Mouse (Mus musculus) liver, embryonic 13.5 days (tissue): ENCODE results near the gene Noa1. TPM values are rescaled to one million over a fixed set of nuclear protein-coding genes. Genes with fewer than 3 reads are reported as not detected.

ENCODE experiments used
- ATAC-seq: fragments of 200-750 bp; cut with Nextera tagmentation; 2 replicates; pipeline ENCODE4 v1.8.0; 2017; ENCODE audit warnings: low read depth, mild to moderate bottlenecking, moderate number of reproducible peaks, moderate library complexity
- DNase-seq: peaks from one replicate; pipeline ENCODE4 v3.0.0; 2022
- H3K27ac ChIP-seq: fragments of 300-500 bp; sonication (generic); 2 replicates; pipeline ENCODE4 v1.5.1; 2015; ENCODE audit warnings: moderate library complexity, mild to moderate bottlenecking, inconsistent platforms
- H3K27me3 ChIP-seq: fragments of 300-500 bp; sonication (generic); 2 replicates; pipeline ENCODE4 v1.6.1; 2015; ENCODE audit warnings: mild to moderate bottlenecking, inconsistent platforms
- H3K36me3 ChIP-seq: fragments of 300-500 bp; sonication (generic); 2 replicates; pipeline ENCODE4 v1.6.1; 2015; ENCODE audit warnings: mild to moderate bottlenecking, inconsistent platforms
- H3K4me1 ChIP-seq: fragments of 300-500 bp; sonication (generic); replicated peaks from 2 replicates; pipeline ENCODE4 v1.6.1; 2015; ENCODE audit warnings: inconsistent platforms
- H3K4me2 ChIP-seq: fragments of 300-500 bp; sonication (generic); 2 replicates; pipeline ENCODE4 v1.6.1; 2015; ENCODE audit warnings: inconsistent platforms, mild to moderate bottlenecking, moderate library complexity
- H3K4me3 ChIP-seq: fragments of 300-500 bp; sonication (generic); replicated peaks from 2 replicates; pipeline ENCODE4 v1.5.1; 2015; ENCODE audit warnings: mild to moderate bottlenecking, inconsistent platforms
- H3K9ac ChIP-seq: fragments of 300-500 bp; sonication (generic); 2 replicates; pipeline ENCODE4 v1.6.1; 2015; ENCODE audit warnings: mild to moderate bottlenecking, inconsistent platforms
- H3K9me3 ChIP-seq: fragments of 300-500 bp; sonication (generic); replicated peaks from 2 replicates; pipeline ENCODE4 v1.6.1; 2016; ENCODE audit warnings: inconsistent platforms
- WGBS: fragments of 180-500 bp; shearing (Covaris S2); methylation state at CpG from one replicate; pipeline ENCODE4 v1.1.7; 2015; ENCODE audit not compliant: insufficient replicate concordance; 5-methylcytosine and 5-hydroxymethylcytosine counted together
- polyA plus RNA-seq: library from polyadenylated mRNA; unstranded; fragments of >200 nt; fragmentation: Nextera tagmentation; extraction: Ambion mirVana; gene quantifications from 2 replicates; pipeline ENCODE4 v1.2.1, GENCODE M21; 2015

Gene Noa1
- polyA plus RNA-seq, 1 experiment from 2014 or later, result 30.1 TPM

GRCm38 (mm10) chr5:77286904-77287303, 23.0 kb downstream of the Noa1 start:
- peaks cover 60% of the 10 kb centered on the region for H3K36me3 ChIP-seq
- ATAC-seq, result no peak

GRCm38 (mm10) chr5:77285685-77286084, 24.2 kb downstream of the Noa1 start:
- Histone ChIP-seq H3K4me2 (no peak overlapping the region), H3K9me3 (no peaks in the 10 kb centered on the region), H3K4me1 (no peaks in the 10 kb centered on the region), H3K9ac (no peak overlapping the region), H3K4me3 (no peak overlapping the region), H3K27ac (no peak overlapping the region), H3K36me3 (peaks cover 62% of the 10 kb centered on the region), H3K27me3 (no peaks in the 10 kb centered on the region)
- ATAC-seq (no peak), DNase-seq (no peak)
- 73% methylated on average over 7 of the region's 7 CpGs for WGBS

More at GRCm38 (mm10) chr5:77286904-77287303, 23.0 kb downstream of the Noa1 start:
- no peak overlapping the region for H3K9ac ChIP-seq
- no peak for DNase-seq
- H3K27ac ChIP-seq, result no peak overlapping the region
- 73% methylated on average over 5 of the region's 5 CpGs for WGBS
- H3K4me2 ChIP-seq, result no peak overlapping the region
- H3K9me3 ChIP-seq, result no peaks in the 10 kb centered on the region
- H3K27me3 ChIP-seq, result no peaks in the 10 kb centered on the region
- no peak overlapping the region for H3K4me3 ChIP-seq
- no peaks in the 10 kb centered on the region for H3K4me1 ChIP-seq

GRCm38 (mm10) chr5:77282242-77282641, 27.6 kb downstream of the Noa1 start:
- Histone ChIP-seq H3K4me1 (0 out of 2 replicates have a peak, but pooled peaks cover under 1% of the 10 kb centered on the region), H3K4me2 (no peak overlapping the region), H3K27ac (no peak overlapping the region), H3K4me3 (no peak overlapping the region), H3K9ac (no peak overlapping the region), H3K27me3 (no peaks in the 10 kb centered on the region), H3K9me3 (no peaks in the 10 kb centered on the region), H3K36me3 (peaks cover 61% of the 10 kb centered on the region)
- 79% methylated on average over 9 of the region's 9 CpGs for WGBS
- ATAC-seq, result no peak
- no peak for DNase-seq

- Histone ChIP-seq H3K27me3 (no peaks in the 10 kb centered on the region), H3K4me1 (peaks cover 4% of the 10 kb centered on the region; the same call in 1 of the 2 replicates), H3K36me3 (peaks cover 66% of the 10 kb centered on the region), H3K9me3 (no peaks in the 10 kb centered on the region), H3K9ac (no peak overlapping the region), H3K27ac (no peak overlapping the region), H3K4me3 (no peak overlapping the region), H3K4me2 (no peak overlapping the region)
- ATAC-seq, result no peak
- DNase-seq, result no peak
- 81% methylated on average over 20 of the region's 20 CpGs for WGBS
Observed at GRCm38 (mm10) chr5:77281518-77282174, 28.2 kb downstream of the Noa1 start.

GRCm38 (mm10) chr5:77277204-77277603, 32.7 kb downstream of the Noa1 start:
- ATAC-seq (no peak), DNase-seq (no peak)
- H3K4me2 ChIP-seq, result no peak overlapping the region
- H3K36me3 ChIP-seq, result peaks cover 81% of the 10 kb centered on the region
- H3K4me3 ChIP-seq, result no peak overlapping the region
- no peaks in the 10 kb centered on the region for H3K27me3 ChIP-seq
- 65% methylated on average over 6 of the region's 6 CpGs for WGBS
- H3K9me3 ChIP-seq, result no peaks in the 10 kb centered on the region
- peaks cover 22% of the 10 kb centered on the region for H3K4me1 ChIP-seq
- H3K27ac ChIP-seq, result no peak overlapping the region
- H3K9ac ChIP-seq, result no peak overlapping the region

GRCm38 (mm10) chr5:77275950-77276349, 33.9 kb downstream of the Noa1 start:
- Histone ChIP-seq H3K4me3 (no peak overlapping the region), H3K4me2 (no peak overlapping the region), H3K27ac (no peak overlapping the region), H3K9me3 (no peaks in the 10 kb centered on the region), H3K27me3 (no peaks in the 10 kb centered on the region), H3K4me1 (peaks cover 23% of the 10 kb centered on the region), H3K9ac (no peak overlapping the region), H3K36me3 (peaks cover 76% of the 10 kb centered on the region)
- ATAC-seq (no peak), DNase-seq (peak; percentile 18)
- 87% methylated on average over 5 of the region's 5 CpGs for WGBS

- no peak overlapping the region for H3K4me3 ChIP-seq
- DNase-seq (no peak), ATAC-seq (no peak)
- H3K36me3 ChIP-seq, result peaks cover 81% of the 10 kb centered on the region
- no peaks in the 10 kb centered on the region for H3K9me3 ChIP-seq
- H3K9ac ChIP-seq, result no peak overlapping the region
- 56% methylated on average over 7 of the region's 7 CpGs for WGBS
- H3K27ac ChIP-seq, result no peak overlapping the region
- no peaks in the 10 kb centered on the region for H3K27me3 ChIP-seq
- H3K4me2 ChIP-seq, result no peak overlapping the region
- peaks cover 32% of the 10 kb centered on the region for H3K4me1 ChIP-seq
Observed at GRCm38 (mm10) chr5:77273151-77273550, 36.7 kb downstream of the Noa1 start.

GRCm38 (mm10) chr5:77269399-77269798, 40.5 kb downstream of the Noa1 start:
- H3K9me3 ChIP-seq, result no peaks in the 10 kb centered on the region
- peaks cover 49% of the 10 kb centered on the region for H3K4me1 ChIP-seq
- DNase-seq (no peak), ATAC-seq (no peak)
- no peak overlapping the region for H3K4me3 ChIP-seq
- 68% methylated on average over 8 of the region's 8 CpGs for WGBS
- H3K9ac ChIP-seq, result no peak overlapping the region
- H3K27me3 ChIP-seq, result no peaks in the 10 kb centered on the region
- no peak overlapping the region for H3K4me2 ChIP-seq
- peaks cover 50% of the 10 kb centered on the region for H3K36me3 ChIP-seq
- no peak overlapping the region for H3K27ac ChIP-seq

- WGBS, result 93% methylated on average over 30 of the region's 30 CpGs
- no peaks in the 10 kb centered on the region for H3K9me3 ChIP-seq
- 0 out of 2 replicates have a peak overlapping the region, but pooled peaks have one; percentile 91 for H3K4me2 ChIP-seq
- H3K4me3 ChIP-seq, result no peak overlapping the region
- H3K9ac ChIP-seq, result no peak overlapping the region
- H3K4me1 ChIP-seq, result peaks cover 39% of the 10 kb centered on the region
- H3K27me3 ChIP-seq, result no peaks in the 10 kb centered on the region
- H3K36me3 ChIP-seq, result peaks cover 39% of the 10 kb centered on the region
- DNase-seq (no peak), ATAC-seq (no peak)
- H3K27ac ChIP-seq, result no peak overlapping the region
Observed at GRCm38 (mm10) chr5:77267957-77268624, 41.8 kb downstream of the Noa1 start.

- peak overlapping the region; percentile 91 for H3K4me2 ChIP-seq
- WGBS, result 63% methylated on average over 4 of the region's 4 CpGs
- peak overlapping the region; percentile 92; the same call in 1 of the 2 replicates for H3K9ac ChIP-seq
- H3K4me3 ChIP-seq, result peak overlapping the region; percentile 94
- no peak for ATAC-seq
- peaks cover 34% of the 10 kb centered on the region for H3K36me3 ChIP-seq
- no peaks in the 10 kb centered on the region for H3K9me3 ChIP-seq
- no peak overlapping the region for H3K27ac ChIP-seq
- DNase-seq, result no peak
- no peaks in the 10 kb centered on the region for H3K27me3 ChIP-seq
- peaks cover 33% of the 10 kb centered on the region for H3K4me1 ChIP-seq
Observed at GRCm38 (mm10) chr5:77267441-77267840, 42.4 kb downstream of the Noa1 start.

GRCm38 (mm10) chr5:77266886-77267401, 42.9 kb downstream of the Noa1 start:
- Histone ChIP-seq H3K4me1 (peaks cover 30% of the 10 kb centered on the region), H3K4me2 (peak overlapping the region; percentile 91), H3K27me3 (no peaks in the 10 kb centered on the region), H3K27ac (peak overlapping the region; percentile 84), H3K9me3 (no peaks in the 10 kb centered on the region), H3K9ac (peak overlapping the region; percentile 92), H3K36me3 (peaks cover 34% of the 10 kb centered on the region), H3K4me3 (peak overlapping the region; percentile 94)
- DNase-seq (no peak), ATAC-seq (no peak)
- WGBS, result 1% methylated on average over 11 of the region's 11 CpGs
